Mouse (Mus musculus) layer of hippocampus, adult 8-10 months (tissue): Measurements from ENCODE around the gene Rock2. TPM values are rescaled to one million over a fixed set of nuclear protein-coding genes. Genes with fewer than 3 reads are reported as not detected.
"Not testable (repeated sequence)": the region's sequence is repeated elsewhere in the genome, so short reads cannot be mapped to it uniquely, and the experiment has no call there.

Source experiments
- DNase-seq, 2 experiments: peaks; one replicate each; pipeline ENCODE4 v3.0.0; 2022; ENCODE audit warnings: low spot score in 2 of 2
- total RNA-seq, 4 experiments: library from RNA; stranded (reverse); gene quantifications; 2 replicates each; pipeline ENCODE4 v1.2.4; 2022

The Rock2 gene
- total RNA-seq, 4 experiments from 2014 or later = 109 to 143 (median 128) TPM

- DNase-seq = no peak
Measured at GRCm38 (mm10) chr12:16996886-16997462, 102.3 kb downstream of the Rock2 start.

GRCm38 (mm10) chr12:16999146-16999545, 104.5 kb downstream of the Rock2 start:
- DNase-seq = no peak

- peak in 1 of 2 experiments; percentile 59 for DNase-seq
Measured at GRCm38 (mm10) chr12:16999739-17000497, 105.2 kb downstream of the Rock2 start, which contains the start of gene Pqlc3. Pqlc3 (minus strand) TSS chr12:17000408.

- no peak for DNase-seq
Measured at GRCm38 (mm10) chr12:17000628-17001027, 105.9 kb downstream of the Rock2 start.

- DNase-seq = no peak
Measured at GRCm38 (mm10) chr12:17001211-17001610, 106.5 kb downstream of the Rock2 start.

- DNase-seq = no peak
Measured at GRCm38 (mm10) chr12:17009466-17009865, 114.8 kb downstream of the Rock2 start.

- peak in 1 of 2 experiments; percentile 68 for DNase-seq
Measured at GRCm38 (mm10) chr12:17011100-17011870, 116.6 kb downstream of the Rock2 start, which contains the start of gene 2410004P03Rik. 2410004P03Rik (minus strand) TSS chr12:17011727.

GRCm38 (mm10) chr12:17012067-17012899, 117.6 kb downstream of the Rock2 start:
- no peak for DNase-seq

- DNase-seq = no peak
Measured at GRCm38 (mm10) chr12:17015711-17016110, 121.0 kb downstream of the Rock2 start.

GRCm38 (mm10) chr12:17018468-17018867, 123.8 kb downstream of the Rock2 start:
- peak in 1 of 2 experiments; percentile 64 for DNase-seq

GRCm38 (mm10) chr12:17021125-17021524, 126.4 kb downstream of the Rock2 start:
- not testable (repeated sequence) for DNase-seq

GRCm38 (mm10) chr12:17022145-17022544, 127.5 kb downstream of the Rock2 start:
- no peak for DNase-seq

- DNase-seq = no peak
Measured at GRCm38 (mm10) chr12:17024554-17025110, 129.9 kb downstream of the Rock2 start.

GRCm38 (mm10) chr12:17032694-17033463, 138.2 kb downstream of the Rock2 start:
- DNase-seq = peak; percentile 56 to 82

- DNase-seq = no peak
Measured at GRCm38 (mm10) chr12:17033464-17033841, 138.8 kb downstream of the Rock2 start.

GRCm38 (mm10) chr12:17034671-17035070, 140.0 kb downstream of the Rock2 start:
- no peak for DNase-seq

- DNase-seq = no peak
Measured at GRCm38 (mm10) chr12:17035128-17035527, 140.4 kb downstream of the Rock2 start.

GRCm38 (mm10) chr12:17036532-17036931, 141.8 kb downstream of the Rock2 start:
- no peak for DNase-seq

GRCm38 (mm10) chr12:17037053-17037610, 142.4 kb downstream of the Rock2 start:
- peak in 1 of 2 experiments; percentile 56 for DNase-seq
